Mouse (Mus musculus) intestine, embryonic 16.5 days (tissue): Measurements from ENCODE around the gene Prap1. TPM values are rescaled to one million over a fixed set of nuclear protein-coding genes. Genes with fewer than 3 reads are reported as not detected.

Experiments used
- ATAC-seq: fragments of 200-750 bp; cut with Nextera tagmentation; 2 replicates; pipeline ENCODE4 v1.8.0; 2017; ENCODE audit warnings: moderate TSS enrichment, moderate library complexity
- H3K27ac ChIP-seq: fragments of 300-500 bp; sonication (generic); 2 replicates; pipeline ENCODE4 v1.5.1; 2014; ENCODE audit warnings: mild to moderate bottlenecking, low read length
- H3K27me3 ChIP-seq: fragments of 300-500 bp; sonication (generic); replicated peaks from 2 replicates; pipeline ENCODE4 v1.6.1; 2014; ENCODE audit warnings: low read length, control low read depth, mixed read lengths; ENCODE audit not compliant: control insufficient read depth, insufficient read depth
- H3K36me3 ChIP-seq: fragments of 300-500 bp; sonication (generic); 2 replicates; pipeline ENCODE4 v1.6.1; 2014; ENCODE audit warnings: low read length, control low read depth; ENCODE audit not compliant: control insufficient read depth, insufficient read depth
- H3K4me1 ChIP-seq: fragments of 300-500 bp; sonication (generic); 2 replicates; pipeline ENCODE4 v1.6.1; 2014; ENCODE audit warnings: low read length, control low read depth, mixed read lengths; ENCODE audit not compliant: control insufficient read depth, insufficient read depth
- H3K4me2 ChIP-seq: fragments of 300-500 bp; sonication (generic); 2 replicates; pipeline ENCODE4 v1.6.1; 2014; ENCODE audit warnings: low read depth, low read length, control low read depth
- H3K4me3 ChIP-seq: fragments of 300-500 bp; sonication (generic); 2 replicates; pipeline ENCODE4 v1.5.1; 2014; ENCODE audit warnings: mild to moderate bottlenecking, low read length
- H3K9ac ChIP-seq: fragments of 300-500 bp; sonication (generic); 2 replicates; pipeline ENCODE4 v1.6.1; 2014; ENCODE audit warnings: low read depth, low read length
- H3K9me3 ChIP-seq: fragments of 300-500 bp; sonication (generic); 2 replicates; pipeline ENCODE4 v1.6.1; 2016; ENCODE audit warnings: low read length, control low read depth; ENCODE audit not compliant: control insufficient read depth
- WGBS: fragments of 180-500 bp; shearing (Covaris S2); extraction: QIAGEN DNeasy Blood & Tissue Kit; methylation state at CpG from one replicate; pipeline ENCODE4 v1.1.7; 2014; 5-methylcytosine and 5-hydroxymethylcytosine counted together
- polyA plus RNA-seq: library from polyadenylated mRNA; unstranded; fragments of >200 nt; fragmentation: Nextera tagmentation; extraction: Ambion mirVana; gene quantifications from 2 replicates; pipeline ENCODE4 v1.2.1, GENCODE M21; 2015

Prap1 gene
- polyA plus RNA-seq, 1 experiment from 2014 or later: 902 TPM

GRCm38 (mm10) chr7:140101993-140102860 is 9.0 kb downstream of the Prap1 start, which contains the start of gene Fuom:
Fuom (minus strand) TSS chr7:140102441.
- WGBS: 1% methylated on average over 30 of the region's 30 CpGs
- Histone ChIP-seq H3K9me3 (no peaks in the 10 kb centered on the region), H3K9ac (peak within 1 kb of the TSS; percentile 75), H3K4me3 (peak within 1 kb of the TSS; percentile 56), H3K36me3 (no peaks in the 10 kb centered on the region), H3K27ac (peak within 1 kb of the TSS; percentile 90), H3K27me3 (no peaks in the 10 kb centered on the region), H3K4me2 (peak within 1 kb of the TSS; percentile 83), H3K4me1 (peaks cover 8% of the 10 kb centered on the region; the same call in 1 of the 2 replicates)
- peak; percentile 96 for ATAC-seq

DNA sequence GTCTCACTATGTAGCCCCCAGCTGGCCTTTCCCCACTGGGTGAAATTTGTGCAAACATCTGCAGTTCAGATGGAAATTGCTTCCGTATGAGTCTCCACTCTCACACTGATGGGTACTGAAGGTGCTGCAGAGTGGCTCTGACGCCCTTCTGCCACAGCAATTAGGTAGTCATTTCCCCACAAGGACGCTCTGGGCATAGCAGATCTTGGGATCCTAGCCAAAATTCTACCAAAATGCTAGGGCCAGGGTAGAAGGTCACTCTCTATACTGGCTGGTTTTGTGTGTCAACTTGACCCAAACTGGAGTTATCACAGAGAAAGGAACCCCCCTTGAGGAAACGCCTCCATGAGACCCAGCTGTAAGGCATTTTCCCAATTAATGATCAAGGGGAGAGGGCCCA is 10.8 kb downstream of the Prap1 start:
- Histone ChIP-seq H3K9me3 (no peaks in the 10 kb centered on the region), H3K9ac (no peak overlapping the region), H3K4me2 (no peak overlapping the region), H3K4me3 (no peak overlapping the region), H3K27ac (no peak overlapping the region), H3K27me3 (no peaks in the 10 kb centered on the region), H3K4me1 (peaks cover 8% of the 10 kb centered on the region; the same call in 1 of the 2 replicates), H3K36me3 (peaks cover 4% of the 10 kb centered on the region; the same call in 1 of the 2 replicates)
- 70% methylated on average over 4 of the region's 4 CpGs for WGBS
- no peak for ATAC-seq

GRCm38 (mm10) chr7:140111943-140112342 is 18.7 kb downstream of the Prap1 start:
- Histone ChIP-seq H3K4me2 (no peak overlapping the region), H3K4me3 (no peak overlapping the region), H3K27ac (no peak overlapping the region), H3K9me3 (no peaks in the 10 kb centered on the region), H3K9ac (no peak overlapping the region), H3K4me1 (no peaks in the 10 kb centered on the region), H3K27me3 (no peaks in the 10 kb centered on the region), H3K36me3 (peaks cover 30% of the 10 kb centered on the region)
- 70% methylated on average over 3 of the region's 3 CpGs for WGBS
- no peak for ATAC-seq

GRCm38 (mm10) chr7:140115583-140116328 is 22.6 kb downstream of the Prap1 start, which contains the start of gene Paox:
Paox (plus strand) TSS chr7:140115799.
- H3K4me3 ChIP-seq: peak within 1 kb of the TSS; percentile 84

GRCm38 (mm10) chr7:140116329-140117054 is 23.3 kb downstream of the Prap1 start, which contains the start of gene Echs1:
Echs1 (minus strand) TSS chr7:140116476.
- H3K27ac ChIP-seq: peak within 1 kb of the TSS; percentile 92
- H3K9ac ChIP-seq: peak within 1 kb of the TSS; percentile 89
- H3K36me3 ChIP-seq: peaks cover 9% of the 10 kb centered on the region; the same call in 1 of the 2 replicates
- no peaks in the 10 kb centered on the region for H3K27me3 ChIP-seq
- ATAC-seq: peak; percentile 95
- 4% methylated on average over 28 of the region's 28 CpGs for WGBS
- peak within 1 kb of the TSS; percentile 84 for H3K4me3 ChIP-seq
- H3K4me2 ChIP-seq: peak within 1 kb of the TSS; percentile 87
- no peaks in the 10 kb centered on the region; the same call in 1 of the 2 replicates for H3K4me1 ChIP-seq
- no peaks in the 10 kb centered on the region for H3K9me3 ChIP-seq

More at GRCm38 (mm10) chr7:140115583-140116328, 22.6 kb downstream of the Prap1 start, which contains the start of gene Paox:
- H3K36me3 ChIP-seq: peaks cover 14% of the 10 kb centered on the region
- no peaks in the 10 kb centered on the region for H3K4me1 ChIP-seq
- no peaks in the 10 kb centered on the region for H3K27me3 ChIP-seq
- peak within 1 kb of the TSS; percentile 92 for H3K27ac ChIP-seq
- ATAC-seq: peak; percentile 89
- WGBS: 1% methylated on average over 23 of the region's 23 CpGs
- peak within 1 kb of the TSS; percentile 89 for H3K9ac ChIP-seq
- H3K4me2 ChIP-seq: peak within 1 kb of the TSS; percentile 87
- no peaks in the 10 kb centered on the region for H3K9me3 ChIP-seq

DNA sequence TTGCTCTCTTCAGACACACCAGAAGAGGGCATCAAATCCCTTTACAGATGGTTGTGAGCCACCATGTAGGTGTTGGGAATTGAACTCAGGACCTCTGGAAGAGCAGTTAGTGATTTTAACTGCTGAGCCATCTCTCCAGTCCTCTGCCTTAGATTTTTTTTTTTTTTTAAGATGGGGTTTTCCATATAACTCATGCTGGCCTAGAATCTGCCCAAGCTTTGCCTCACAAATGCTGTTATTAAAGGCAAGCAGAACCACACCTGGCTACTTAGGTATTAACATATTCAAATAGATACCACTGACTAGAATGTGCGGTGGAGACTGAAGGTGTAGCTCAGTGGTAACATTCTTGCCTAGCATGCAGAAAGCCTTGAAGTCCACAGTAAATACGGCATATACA is 27.3 kb downstream of the Prap1 start:
- Histone ChIP-seq H3K36me3 (no peaks in the 10 kb centered on the region), H3K27me3 (no peaks in the 10 kb centered on the region), H3K4me2 (no peak overlapping the region), H3K4me1 (peaks cover 2% of the 10 kb centered on the region; the same call in 1 of the 2 replicates), H3K4me3 (no peak overlapping the region), H3K9ac (no peak overlapping the region), H3K27ac (no peak overlapping the region), H3K9me3 (no peaks in the 10 kb centered on the region)
- ATAC-seq: no peak
- WGBS: 92% methylated on average over 2 of the region's 2 CpGs

DNA sequence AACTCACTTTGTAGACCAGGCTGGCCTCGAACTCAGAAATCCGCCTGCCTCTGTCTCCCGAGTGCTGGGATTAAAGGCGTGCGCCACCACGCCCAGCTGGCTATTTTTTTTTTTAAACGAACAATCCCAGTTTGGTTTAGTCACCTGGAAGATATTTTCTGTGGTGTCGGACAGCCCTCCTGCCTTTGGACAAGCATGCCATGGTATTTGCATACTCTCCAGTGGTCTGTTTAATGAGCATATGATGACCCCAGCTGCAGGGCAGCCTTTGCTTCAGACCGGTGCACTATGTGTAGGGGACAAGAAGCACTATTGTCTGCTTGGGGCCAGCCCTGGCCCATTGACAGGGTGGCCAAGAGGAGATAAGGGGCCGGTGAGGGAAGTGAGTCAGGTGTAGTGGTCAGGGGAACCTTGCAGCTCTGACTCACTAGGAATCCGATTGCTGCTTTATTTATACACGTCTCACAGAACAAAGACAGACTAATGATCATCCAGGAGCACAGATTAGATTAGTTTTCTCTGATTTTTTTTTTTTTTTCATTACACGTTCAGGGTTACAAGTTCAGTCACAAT is 28.2 kb downstream of the Prap1 start:
- no peak for ATAC-seq
- Histone ChIP-seq H3K9me3 (no peaks in the 10 kb centered on the region), H3K27me3 (no peaks in the 10 kb centered on the region), H3K27ac (peak overlapping the region; percentile 26; the same call in 1 of the 2 replicates), H3K4me2 (no peak overlapping the region), H3K36me3 (no peaks in the 10 kb centered on the region), H3K4me1 (peaks cover 5% of the 10 kb centered on the region), H3K9ac (no peak overlapping the region), H3K4me3 (no peak overlapping the region)
- 64% methylated on average over 13 of the region's 13 CpGs for WGBS

DNA sequence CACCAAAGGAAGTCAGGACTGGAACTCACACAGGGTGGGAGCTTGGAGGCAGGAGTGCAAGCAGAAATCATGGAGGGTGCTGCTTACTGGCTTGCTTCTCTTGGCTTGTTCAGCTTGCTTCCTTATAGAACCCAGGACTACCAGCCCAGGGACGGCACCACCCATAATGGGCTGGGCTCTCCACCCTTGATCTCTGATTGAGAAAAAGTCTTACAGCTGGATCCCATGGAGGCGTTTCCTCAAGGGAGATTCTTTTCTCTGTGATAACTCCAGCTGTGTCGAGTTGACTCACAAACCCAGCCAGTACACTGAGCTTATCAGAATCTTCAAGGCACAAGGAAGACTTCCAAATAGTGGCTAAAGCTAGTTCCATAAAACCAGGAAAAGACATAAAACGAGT is 29.6 kb downstream of the Prap1 start:
- ATAC-seq: peak; percentile 39
- no peak overlapping the region for H3K9ac ChIP-seq

More for the DNA sequence above, 29.6 kb downstream of the Prap1 start:
- H3K27ac ChIP-seq: peak overlapping the region; percentile 50
- peaks cover 5% of the 10 kb centered on the region for H3K4me1 ChIP-seq
- no peaks in the 10 kb centered on the region for H3K27me3 ChIP-seq
- no peak overlapping the region for H3K4me3 ChIP-seq
- no peaks in the 10 kb centered on the region for H3K9me3 ChIP-seq
- H3K36me3 ChIP-seq: no peaks in the 10 kb centered on the region
- WGBS: 27% methylated on average over 4 of the region's 4 CpGs
- H3K4me2 ChIP-seq: no peak overlapping the region
